Mouse (Mus musculus) erythroblast, embryonic 14.5 days (primary cell): Measurements from ENCODE around the gene Tbc1d12. TPM values are rescaled to one million over a fixed set of nuclear protein-coding genes. Genes with fewer than 3 reads are reported as not detected.
"Not testable (repeated sequence)": the region's sequence is repeated elsewhere in the genome, so short reads cannot be mapped to it uniquely, and the experiment has no call there.

Experiments used
- H3K27me3 ChIP-seq: 2 replicates; pipeline ENCODE4 v1.6.1; 2012; ENCODE audit warnings: inconsistent platforms; ENCODE audit not compliant: control insufficient read depth
- H3K36me3 ChIP-seq: 2 replicates; pipeline ENCODE4 v1.6.1; 2012; ENCODE audit warnings: mild to moderate bottlenecking, inconsistent platforms; ENCODE audit not compliant: control insufficient read depth
- H3K4me1 ChIP-seq: 2 replicates; pipeline ENCODE4 v1.6.1; 2012; ENCODE audit warnings: inconsistent platforms; ENCODE audit not compliant: control insufficient read depth
- H3K4me3 ChIP-seq: replicated peaks from 2 replicates; pipeline ENCODE3; 2012; ENCODE audit warnings: moderate library complexity, mild to moderate bottlenecking, inconsistent platforms
- H3K9me3 ChIP-seq: 2 replicates; pipeline ENCODE4 v1.6.1; 2012; ENCODE audit warnings: low read length, inconsistent platforms, mixed read lengths; ENCODE audit not compliant: control insufficient read depth
- GATA1 ChIP-seq: IDR thresholded peaks from 2 replicates; pipeline ENCODE4 v1.6.1; 2012; ENCODE audit warnings: low read length, inconsistent platforms, mixed read lengths
- TAL1 ChIP-seq: IDR thresholded peaks from 3 replicates; pipeline ENCODE4 v1.6.1; 2012; ENCODE audit warnings: low read length, inconsistent platforms, mixed read lengths
- polyA plus RNA-seq: library from polyadenylated mRNA; stranded (reverse); fragments of >175 nt; gene quantifications from 2 replicates; pipeline ENCODE4 v1.2.3, GENCODE M21; 2012

Gene Tbc1d12
- polyA plus RNA-seq, 1 experiment = 0.25 TPM

GRCm38 (mm10) chr19:38820186-38820804, 16.1 kb upstream of the Tbc1d12 start:
- TF ChIP-seq TAL1 (peak; percentile 81), GATA1 (peak; percentile 75)
- H3K4me1 ChIP-seq = peaks cover 52% of the 10 kb centered on the region
- peaks cover 15% of the 10 kb centered on the region for H3K36me3 ChIP-seq
- no peaks in the 10 kb centered on the region; the same call in 1 of the 2 replicates for H3K27me3 ChIP-seq
- peak overlapping the region; percentile 86 for H3K4me3 ChIP-seq
- H3K9me3 ChIP-seq = no peaks in the 10 kb centered on the region

- Histone ChIP-seq H3K9me3 (no peaks in the 10 kb centered on the region), H3K4me3 (no peak overlapping the region), H3K36me3 (no peaks in the 10 kb centered on the region), H3K4me1 (peaks cover 24% of the 10 kb centered on the region), H3K27me3 (no peaks in the 10 kb centered on the region)
- no peak for TF ChIP-seq TAL1
- TF ChIP-seq GATA1 = no peak
Measured at GRCm38 (mm10) chr19:38833224-38833623, 3.2 kb upstream of the Tbc1d12 start.

GRCm38 (mm10) chr19:38836084-38836437, 318 bp upstream of the Tbc1d12 start:
- TF ChIP-seq GATA1 = no peak
- TF ChIP-seq TAL1 = no peak

GRCm38 (mm10) chr19:38837171-38837641, 827 bp downstream of the Tbc1d12 start:
- TF ChIP-seq TAL1 = no peak
- no peak for TF ChIP-seq GATA1
- Histone ChIP-seq H3K4me1 (peaks cover 39% of the 10 kb centered on the region), H3K36me3 (peaks cover 13% of the 10 kb centered on the region)

More at GRCm38 (mm10) chr19:38836084-38836437, 318 bp upstream of the Tbc1d12 start:
- Histone ChIP-seq H3K4me3 (peak overlapping the region; percentile 97), H3K27me3 (no peaks in the 10 kb centered on the region), H3K36me3 (peaks cover 9% of the 10 kb centered on the region), H3K9me3 (no peaks in the 10 kb centered on the region), H3K4me1 (peaks cover 36% of the 10 kb centered on the region)

GRCm38 (mm10) chr19:38844817-38845216, 8.4 kb downstream of the Tbc1d12 start:
- TF ChIP-seq GATA1 = no peak
- no peak for TF ChIP-seq TAL1

More at GRCm38 (mm10) chr19:38837171-38837641, 827 bp downstream of the Tbc1d12 start:
- Histone ChIP-seq H3K27me3 (no peaks in the 10 kb centered on the region), H3K4me3 (peak overlapping the region; percentile 97), H3K9me3 (no peaks in the 10 kb centered on the region)

GRCm38 (mm10) chr19:38846373-38846772, 10.0 kb downstream of the Tbc1d12 start:
- Histone ChIP-seq H3K4me3 (no peak overlapping the region), H3K4me1 (0 out of 2 replicates have a peak, but pooled peaks cover 3% of the 10 kb centered on the region)

More at GRCm38 (mm10) chr19:38844817-38845216, 8.4 kb downstream of the Tbc1d12 start:
- Histone ChIP-seq H3K4me3 (no peak overlapping the region), H3K9me3 (no peaks in the 10 kb centered on the region), H3K36me3 (peaks cover 9% of the 10 kb centered on the region), H3K4me1 (peaks cover 7% of the 10 kb centered on the region; the same call in 1 of the 2 replicates), H3K27me3 (no peaks in the 10 kb centered on the region)

GRCm38 (mm10) chr19:38858224-38858623, 21.8 kb downstream of the Tbc1d12 start:
- peaks cover 2% of the 10 kb centered on the region; the same call in 1 of the 2 replicates for H3K4me1 ChIP-seq
- H3K27me3 ChIP-seq = no peaks in the 10 kb centered on the region
- TF ChIP-seq TAL1 (no peak), GATA1 (no peak)
- H3K9me3 ChIP-seq = 0 out of 2 replicates have a peak, but pooled peaks cover 2% of the 10 kb centered on the region
- H3K36me3 ChIP-seq = peaks cover 7% of the 10 kb centered on the region
- no peak overlapping the region for H3K4me3 ChIP-seq

More at GRCm38 (mm10) chr19:38846373-38846772, 10.0 kb downstream of the Tbc1d12 start:
- H3K9me3 ChIP-seq = no peaks in the 10 kb centered on the region
- TF ChIP-seq GATA1 = no peak
- no peak for TF ChIP-seq TAL1
- no peaks in the 10 kb centered on the region for H3K27me3 ChIP-seq
- H3K36me3 ChIP-seq = peaks cover 5% of the 10 kb centered on the region

GRCm38 (mm10) chr19:38862523-38862922, 26.1 kb downstream of the Tbc1d12 start:
- Histone ChIP-seq H3K27me3 (no peaks in the 10 kb centered on the region), H3K36me3 (peaks cover 9% of the 10 kb centered on the region), H3K4me1 (peaks cover 2% of the 10 kb centered on the region; the same call in 1 of the 2 replicates), H3K9me3 (0 out of 2 replicates have a peak, but pooled peaks cover 2% of the 10 kb centered on the region), H3K4me3 (no peak overlapping the region)
- TF ChIP-seq TAL1 (no peak), GATA1 (no peak)

- H3K36me3 ChIP-seq, H3K4me1 ChIP-seq, H3K9me3 ChIP-seq, H3K27me3 ChIP-seq, H3K4me3 ChIP-seq: not testable (repeated sequence)
Measured at GRCm38 (mm10) chr19:38874825-38875224, 38.4 kb downstream of the Tbc1d12 start.
